Mouse (Mus musculus) mouse embryonic stem cell (cell line): Measurements from ENCODE around the gene Wdr11.

ENCODE experiments used
- in situ Hi-C, 2 experiments: fragments of 300-500 bp; cut with MboI; formaldehyde crosslinking; loops; 1 replicate in 1 of 2; 3 replicates in 1 of 2; pipeline ENCODE4 v1.14.3; 2019 to 2020; ENCODE audit warnings: low sequenced_read_pairs in 2 of 2, low pct_unique_long_range_greater_than_20kb in 1 of 2, mixed read lengths in 1 of 2; ENCODE audit not compliant: unreplicated experiment in 1 of 2

The Wdr11 gene

DNA sequence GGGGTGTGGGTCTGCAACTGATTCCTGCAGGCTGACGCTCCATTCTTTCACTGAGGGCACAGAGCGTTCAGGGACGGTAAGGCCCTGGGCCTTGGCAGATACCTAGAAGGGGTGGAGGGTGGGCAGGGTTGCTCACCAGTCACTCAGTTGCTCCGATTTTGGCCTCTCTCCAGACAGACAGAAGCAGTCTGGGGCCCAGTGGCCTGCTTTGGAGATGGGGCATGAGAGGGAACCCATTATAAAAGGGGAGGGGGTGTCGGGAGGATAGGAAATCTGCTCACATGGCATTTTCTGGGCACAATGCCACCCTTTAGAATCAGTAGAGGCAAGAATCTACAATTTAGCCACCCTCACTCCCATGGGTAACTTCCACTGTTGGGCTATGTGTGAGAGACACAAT is 59.1 kb downstream of the Wdr11 start:
- in situ Hi-C loops = loop anchor here (5.0 to 25.0 kb wide), 4 partner anchors 287 to 712 kb away; no protein-coding TSS in a partner anchor

DNA sequence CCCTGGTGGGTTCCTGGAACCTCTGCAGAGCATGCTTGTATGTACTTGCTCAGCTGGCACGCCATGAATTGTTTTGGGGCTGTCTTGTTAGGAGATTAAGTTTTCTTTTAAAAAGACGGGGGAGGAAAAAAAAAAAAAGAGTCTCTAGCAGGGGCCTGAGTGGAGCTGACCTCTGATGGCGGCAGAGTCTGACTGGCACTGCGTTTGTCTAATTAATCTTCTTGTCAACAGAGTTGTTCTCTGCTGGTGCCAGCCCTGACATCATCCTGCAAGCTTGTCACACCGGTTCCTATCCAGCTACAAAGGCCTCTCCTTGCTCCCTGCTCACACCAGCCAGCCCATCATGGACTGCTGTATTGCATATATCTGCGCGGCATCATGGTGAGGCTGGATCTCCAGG is 60.1 kb downstream of the Wdr11 start:
- in situ Hi-C loops = loop anchor here (5.0 to 25.0 kb wide), 4 partner anchors 286 to 711 kb away; no protein-coding TSS in a partner anchor

DNA sequence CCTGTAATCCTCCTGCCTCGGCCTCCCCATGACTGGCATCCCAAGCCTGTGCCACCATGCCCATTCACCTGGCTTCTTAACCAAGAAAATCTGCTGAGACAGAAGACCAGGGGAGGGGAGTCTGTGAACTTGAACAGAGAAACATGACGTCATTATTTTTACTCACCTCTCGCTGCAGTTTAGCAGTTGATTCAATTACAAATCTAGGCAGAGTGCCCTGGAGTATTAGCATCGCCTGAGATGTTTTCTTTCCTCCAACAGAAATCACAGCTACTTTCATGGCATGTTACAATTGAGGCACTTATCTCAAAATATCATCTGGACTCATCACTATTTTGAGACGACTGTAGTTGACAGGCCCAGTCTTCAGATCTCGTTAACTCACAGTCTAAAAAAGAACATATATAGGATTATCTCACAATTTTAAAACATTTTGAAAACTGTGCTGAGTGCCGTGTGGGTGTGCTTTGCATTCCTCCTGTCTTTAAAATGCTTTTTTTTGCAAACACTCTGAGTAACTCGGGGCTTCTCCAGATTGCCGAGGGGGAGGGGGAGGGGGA is 61.3 kb downstream of the Wdr11 start:
- in situ Hi-C loops = loop anchor here (5.0 to 25.0 kb wide), 4 partner anchors 284 to 709 kb away; no protein-coding TSS in a partner anchor

DNA sequence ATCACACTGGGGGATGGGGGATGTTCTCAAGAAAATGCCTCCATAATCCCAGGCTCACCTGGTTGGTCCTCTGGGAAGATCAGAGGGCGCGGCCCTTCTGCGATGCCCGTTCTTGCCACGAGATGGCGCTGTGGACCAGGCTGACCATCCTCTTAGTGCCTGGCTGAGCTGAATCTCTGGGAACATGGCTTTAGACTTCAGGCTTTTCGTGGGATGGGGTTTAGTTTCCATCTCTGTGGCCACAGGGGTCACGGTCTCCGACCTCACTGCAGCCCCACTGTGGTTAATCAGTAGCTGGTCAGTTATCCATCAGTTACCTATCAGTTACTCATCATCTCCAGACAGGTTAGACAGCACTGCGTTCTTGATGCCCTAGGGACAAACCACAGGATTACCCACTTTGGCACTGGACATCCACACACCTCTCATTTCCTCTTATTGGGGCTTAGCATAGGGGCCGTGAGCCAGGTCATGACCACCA is 62.2 kb downstream of the Wdr11 start:
- in situ Hi-C loops = loop anchor here (5.0 to 25.0 kb wide), 4 partner anchors 283 to 708 kb away; no protein-coding TSS in a partner anchor

DNA sequence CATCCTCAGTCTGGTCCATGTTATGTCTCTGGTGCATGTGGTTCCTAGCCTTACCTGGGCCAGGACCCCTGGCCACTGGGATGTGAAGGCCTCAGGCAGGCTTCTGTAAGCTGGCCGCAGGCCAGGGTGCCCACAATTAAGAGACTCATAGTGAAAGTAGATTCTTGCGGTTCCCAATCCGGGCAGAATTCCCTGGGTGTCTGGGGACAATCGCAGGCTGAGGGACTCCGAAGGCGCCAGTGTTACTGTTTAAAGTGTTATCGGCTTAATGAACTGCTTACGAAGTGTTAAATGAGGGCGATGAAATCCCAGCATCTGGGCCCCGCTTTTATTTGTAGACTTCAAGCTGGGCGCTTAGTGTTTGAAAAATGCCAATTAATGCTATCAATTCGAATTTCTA is 63.3 kb downstream of the Wdr11 start:
- in situ Hi-C loops = loop anchor here (5.0 to 25.0 kb wide), 4 partner anchors 282 to 707 kb away; no protein-coding TSS in a partner anchor

DNA sequence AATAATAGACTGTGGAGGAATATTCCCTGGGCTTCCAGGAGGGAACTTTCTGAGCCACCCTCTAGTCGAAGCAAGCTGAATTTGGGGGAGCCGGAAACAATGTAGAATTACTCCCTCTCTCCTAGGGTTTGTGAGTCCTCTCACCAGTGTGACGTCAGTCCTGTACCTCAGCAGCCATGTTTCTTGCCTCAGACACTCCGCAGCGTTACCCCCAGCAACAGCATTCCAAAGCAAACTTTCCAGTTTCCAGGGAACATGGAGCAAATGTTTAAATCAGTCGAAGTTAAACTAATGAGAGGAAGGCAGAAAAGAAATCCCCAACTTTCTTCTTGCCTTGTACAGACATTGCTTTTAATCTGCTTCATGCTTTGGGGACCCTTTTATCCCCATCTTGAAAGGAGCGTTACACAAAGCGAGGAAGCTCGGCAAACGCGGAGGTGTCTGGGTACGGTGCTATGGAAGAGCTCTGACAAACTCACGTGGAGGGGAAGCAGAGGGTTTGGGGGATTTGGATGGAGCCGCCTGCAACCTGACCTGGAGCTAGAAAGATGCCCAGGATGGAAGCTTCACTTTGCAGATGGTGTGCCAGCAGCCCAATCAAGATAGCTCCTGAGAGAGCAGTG is 64.1 kb downstream of the Wdr11 start:
- in situ Hi-C loops = loop anchor here (25.0 kb wide), 2 partner anchors 282 to 707 kb away; no protein-coding TSS in a partner anchor

DNA sequence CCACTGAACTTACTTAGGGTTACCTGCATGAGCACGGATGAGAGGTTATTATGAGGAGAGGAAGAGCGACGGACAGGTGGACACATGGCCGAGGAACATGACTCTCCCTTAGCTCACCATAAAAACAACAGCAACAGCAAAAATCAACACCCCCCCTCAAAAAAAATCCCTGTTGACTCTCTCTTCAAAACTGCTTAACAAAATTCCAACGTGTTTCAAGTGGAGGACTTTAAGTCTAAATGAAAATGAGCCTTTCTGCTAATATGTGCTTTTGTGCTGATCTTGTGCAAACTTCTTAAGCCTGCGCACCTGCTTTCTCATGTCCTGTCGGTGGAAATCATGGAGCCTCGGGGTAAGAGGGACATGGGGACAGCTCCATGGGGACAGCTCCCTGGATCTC is 66.2 kb downstream of the Wdr11 start:
- in situ Hi-C loops = loop anchor here (25.0 kb wide), 2 partner anchors 279 to 704 kb away; no protein-coding TSS in a partner anchor

DNA sequence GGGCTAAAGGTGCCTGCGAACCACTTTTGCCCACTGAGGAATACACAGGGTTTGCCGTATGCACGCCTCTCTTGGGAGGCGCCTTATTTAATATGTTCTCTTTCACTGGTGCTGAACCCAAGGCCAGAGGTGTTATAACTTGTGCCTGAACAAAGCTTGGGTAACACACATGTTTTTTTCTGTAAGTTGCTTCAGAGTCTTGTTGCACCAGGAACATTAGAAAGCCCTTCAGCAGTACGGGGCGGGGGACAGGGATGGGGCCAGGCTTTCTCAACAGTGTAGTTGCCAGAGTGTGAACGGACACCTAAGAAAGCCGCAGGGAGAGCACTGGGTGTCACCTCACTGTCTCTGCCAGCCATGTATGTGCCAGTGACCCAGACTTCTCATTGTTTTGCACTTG is 68.1 kb downstream of the Wdr11 start:
- in situ Hi-C loops = loop anchor here (25.0 kb wide), 2 partner anchors 278 to 703 kb away; no protein-coding TSS in a partner anchor

DNA sequence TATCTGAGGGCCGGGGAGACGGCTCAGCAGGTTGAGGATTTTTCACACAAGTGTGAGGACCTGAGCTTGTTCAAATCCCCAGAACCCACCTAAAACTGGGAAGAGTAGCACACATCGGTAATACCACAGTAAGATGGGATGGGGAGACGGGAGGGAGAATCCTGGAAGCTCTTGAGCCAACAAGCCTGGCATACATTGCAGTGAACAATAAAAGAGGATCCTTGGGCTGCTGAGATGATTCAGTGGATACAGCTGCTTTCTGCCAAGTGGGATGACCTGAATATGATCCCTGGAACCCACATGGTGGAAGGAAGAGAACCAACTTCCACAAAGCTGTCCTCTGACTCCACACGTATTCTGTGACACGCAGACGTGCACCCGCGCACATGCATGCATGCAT is 68.9 kb downstream of the Wdr11 start:
- in situ Hi-C loops = loop anchor here (25.0 kb wide), 2 partner anchors 277 to 702 kb away; no protein-coding TSS in a partner anchor

DNA sequence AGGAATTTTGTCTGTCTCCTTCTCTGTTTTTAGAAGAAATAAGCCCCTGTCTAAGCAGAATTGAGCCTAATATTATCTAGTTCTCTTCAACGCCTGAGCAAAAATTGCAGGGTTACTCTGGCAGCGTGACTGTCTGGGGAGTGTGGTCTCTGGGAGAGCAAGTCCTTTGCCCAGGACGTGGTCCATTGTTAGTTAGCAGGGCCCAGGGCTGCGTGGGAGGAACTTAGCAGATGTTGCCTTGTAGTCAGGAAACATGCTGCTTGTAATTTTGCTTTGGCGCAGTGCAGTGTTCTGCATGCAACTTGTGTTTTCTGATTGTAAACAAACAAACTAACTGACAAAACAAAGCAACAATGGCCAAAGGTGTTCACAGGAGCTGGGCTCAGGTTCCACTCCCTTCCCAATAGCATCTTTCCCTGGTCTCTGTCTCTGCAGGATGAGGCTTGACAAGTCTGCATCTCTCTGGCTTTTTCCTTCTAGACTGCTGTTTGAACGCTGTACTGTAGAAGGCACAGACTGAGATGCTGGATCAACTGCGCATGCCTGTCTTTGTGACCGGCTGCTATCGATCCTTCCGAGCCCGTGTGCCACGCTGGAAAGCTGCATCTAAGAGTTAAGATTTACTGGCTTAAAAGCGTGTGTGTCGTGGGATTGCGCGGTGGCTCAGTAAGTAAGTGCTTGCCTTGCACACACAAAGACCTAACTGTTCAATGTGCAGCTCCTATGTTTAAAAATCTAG is 70.6 kb downstream of the Wdr11 start:
- in situ Hi-C loops = loop anchor here (25.0 kb wide), 2 partner anchors 275 to 700 kb away; no protein-coding TSS in a partner anchor

DNA sequence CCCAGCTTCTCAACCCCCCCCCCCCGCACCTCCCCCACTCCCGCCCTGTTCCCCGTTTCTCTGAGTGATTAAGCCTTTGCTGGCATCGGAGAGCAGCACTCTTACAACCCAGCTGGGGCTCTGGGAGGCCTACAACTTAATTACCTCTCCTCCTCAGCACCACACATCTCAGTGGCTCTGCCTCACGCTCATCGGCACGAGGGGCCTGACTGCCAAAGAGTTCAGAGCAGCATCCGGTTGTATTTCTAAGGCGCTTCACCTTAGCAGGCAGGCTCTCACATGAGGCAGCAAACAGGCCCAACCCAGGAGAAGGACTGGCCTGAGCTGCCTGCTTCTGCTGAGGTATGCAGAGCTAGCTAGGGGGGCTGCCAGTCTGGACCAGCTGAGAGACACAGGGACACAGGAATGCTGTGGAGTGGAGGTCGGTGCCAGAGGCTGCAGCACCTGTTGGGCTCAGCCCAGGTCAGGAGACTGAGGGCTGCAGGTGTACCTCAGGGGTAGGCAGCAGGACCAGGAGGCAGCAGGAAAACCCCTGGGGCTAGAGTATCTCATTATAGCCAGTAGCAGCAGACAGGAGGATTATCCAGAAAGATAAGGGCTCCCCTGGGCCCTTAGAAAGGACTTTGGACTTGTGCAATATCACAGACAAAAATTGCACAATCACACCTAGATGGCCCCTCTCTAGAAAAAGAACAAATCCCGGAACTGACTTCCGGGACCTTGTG is 72.3 kb downstream of the Wdr11 start:
- in situ Hi-C loops = loop anchor here (25.0 kb wide), 2 partner anchors 273 to 698 kb away; no protein-coding TSS in a partner anchor

DNA sequence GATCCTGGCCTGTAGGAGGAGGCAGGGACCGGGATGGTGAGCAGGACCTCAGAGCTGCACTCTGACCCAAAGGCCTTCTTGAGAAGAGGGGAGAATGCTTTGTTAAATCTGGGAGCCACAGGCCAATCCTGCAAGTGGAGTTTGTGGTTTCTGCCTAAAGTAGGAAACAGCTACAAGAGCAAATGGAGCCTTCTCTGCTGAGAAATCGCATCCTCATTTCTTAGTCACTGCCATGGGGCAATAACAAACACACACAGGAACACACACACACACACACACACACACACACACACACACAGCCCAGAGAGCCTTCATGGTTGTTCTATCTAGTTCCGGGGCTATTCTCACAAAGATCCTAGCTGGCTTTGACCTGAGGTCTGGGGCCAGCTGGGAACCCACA is 73.7 kb downstream of the Wdr11 start:
- in situ Hi-C loops = loop anchor here (25.0 kb wide), 2 partner anchors 272 to 697 kb away; no protein-coding TSS in a partner anchor

DNA sequence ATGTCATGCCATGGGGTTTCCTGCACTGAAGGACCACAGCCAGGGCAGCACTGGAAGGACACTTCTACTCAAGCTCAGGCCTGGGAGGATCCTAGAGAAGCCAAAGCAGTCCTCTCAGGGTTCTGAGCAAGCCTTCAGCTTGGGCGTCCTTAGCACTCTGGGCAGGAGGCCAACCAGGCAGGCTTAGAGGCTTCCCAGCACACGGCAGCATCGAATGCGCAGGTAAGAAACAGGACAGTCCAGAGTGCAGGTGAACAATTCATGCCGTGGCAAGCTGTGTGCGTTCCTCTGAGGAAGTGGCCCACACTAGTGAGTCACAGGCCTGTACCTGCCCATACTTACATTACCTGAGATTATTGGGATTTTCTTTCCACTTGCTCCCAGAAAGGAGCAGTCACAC is 74.3 kb downstream of the Wdr11 start:
- in situ Hi-C loops = loop anchor here (25.0 kb wide), 2 partner anchors 271 to 696 kb away; no protein-coding TSS in a partner anchor

DNA sequence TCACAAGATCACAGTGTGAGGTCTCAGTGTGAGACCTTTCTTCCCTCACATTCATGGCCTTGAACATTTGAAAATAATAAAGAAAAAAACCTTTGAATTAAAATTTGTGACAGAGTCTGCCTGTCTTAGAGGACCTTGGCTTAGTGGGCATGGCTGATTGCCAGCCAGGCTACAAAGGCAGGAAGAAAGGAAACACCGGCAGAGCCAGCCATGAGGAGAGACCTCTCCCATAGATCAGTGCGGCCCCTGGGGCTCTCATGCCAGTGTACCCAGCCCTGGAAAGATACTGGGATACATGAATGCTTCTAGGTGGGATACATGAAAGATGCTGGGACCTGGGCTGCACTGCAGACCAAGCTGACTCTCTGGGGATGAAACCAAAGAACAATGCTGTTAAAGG is 74.9 kb downstream of the Wdr11 start:
- in situ Hi-C loops = loop anchor here (25.0 kb wide), 2 partner anchors 271 to 696 kb away; no protein-coding TSS in a partner anchor

DNA sequence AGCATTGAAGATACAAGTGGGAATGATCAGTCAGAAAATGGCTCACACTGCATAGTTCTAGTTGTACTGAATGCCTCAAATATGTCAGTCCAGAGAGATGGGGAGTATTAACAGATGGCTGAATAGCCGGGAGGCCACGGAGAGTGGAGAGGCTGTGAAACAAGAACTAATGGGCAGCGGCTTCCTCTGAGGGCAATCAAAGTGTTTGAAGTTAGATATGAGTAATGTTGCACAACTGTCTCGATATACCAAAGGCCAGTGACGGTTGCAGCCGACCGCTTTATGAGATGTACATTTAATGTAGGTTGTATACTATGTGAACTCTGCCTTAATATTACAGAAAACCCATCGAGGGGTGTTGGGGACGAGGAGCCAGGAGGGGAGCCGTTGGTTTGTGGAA is 78.6 kb downstream of the Wdr11 start:
- in situ Hi-C loops = loop anchor here (25.0 kb wide), 2 partner anchors 267 to 692 kb away; no protein-coding TSS in a partner anchor

DNA sequence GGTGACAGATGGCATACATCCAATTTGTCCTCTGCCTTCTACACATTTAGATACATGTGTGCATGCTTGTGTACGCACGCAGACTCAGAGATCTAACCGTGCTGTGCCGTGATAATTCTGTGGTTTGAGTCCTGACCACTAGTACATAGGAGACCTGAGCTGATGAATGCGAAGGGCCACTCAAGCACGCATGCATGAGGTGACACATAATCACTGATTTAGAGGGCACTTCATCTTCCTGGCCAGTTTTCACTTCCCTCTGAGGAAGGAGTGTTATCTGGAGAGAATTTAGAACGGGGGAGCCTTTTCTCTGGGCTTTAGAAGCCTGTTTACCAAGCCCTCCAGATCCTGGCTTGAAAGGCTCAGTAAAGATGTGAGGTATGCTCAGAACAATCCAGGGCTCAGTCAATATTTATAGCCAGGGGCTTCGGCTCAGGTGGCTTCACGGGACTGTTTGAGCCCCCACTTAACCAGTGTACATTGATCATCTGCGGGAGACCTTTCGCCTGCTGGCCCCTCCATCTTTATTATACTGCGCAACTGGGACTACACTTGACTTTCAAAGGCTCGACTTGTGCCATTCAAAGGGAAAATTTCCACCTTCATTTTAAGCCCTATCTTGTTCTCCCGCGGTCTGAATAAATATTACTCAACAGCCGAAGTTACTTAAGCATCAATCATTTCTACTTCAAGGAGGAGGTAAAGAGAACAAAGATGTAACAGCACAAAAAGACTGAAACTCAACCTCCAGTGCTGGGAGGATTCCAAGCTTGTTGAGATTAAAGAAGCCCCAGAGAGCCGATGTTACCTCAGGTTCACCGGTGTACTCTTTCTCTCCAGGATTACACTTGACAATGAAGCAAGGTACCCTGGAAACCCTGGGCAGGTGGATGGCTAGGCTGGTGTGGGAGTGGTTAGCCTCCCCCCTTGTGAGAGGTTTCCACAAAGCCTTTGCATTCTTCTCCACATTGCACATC is 80.3 kb downstream of the Wdr11 start:
- in situ Hi-C loops = loop anchor here (25.0 kb wide), 2 partner anchors 265 to 690 kb away; no protein-coding TSS in a partner anchor

DNA sequence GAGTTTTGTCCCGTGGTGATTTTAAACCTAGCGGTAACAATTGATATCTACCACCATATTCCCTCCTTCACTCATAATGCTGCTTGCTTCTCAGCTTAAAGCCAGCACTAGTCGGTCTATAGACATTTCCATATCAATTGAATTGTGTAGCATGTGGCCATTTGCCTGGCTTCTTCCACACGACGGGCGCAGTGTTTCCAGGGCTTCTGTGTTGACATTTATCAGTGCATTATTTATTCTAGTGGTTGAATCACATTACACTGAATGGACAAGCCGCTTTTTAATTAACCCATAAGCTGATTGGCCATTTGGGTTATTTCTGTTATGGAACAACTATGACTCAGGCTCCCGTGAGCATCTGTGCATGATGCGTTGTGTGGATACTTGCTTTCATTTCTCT is 82.1 kb downstream of the Wdr11 start:
- in situ Hi-C loops = loop anchor here (25.0 kb wide), 2 partner anchors 264 to 689 kb away; no protein-coding TSS in a partner anchor
